Comparison of ENCODE assay signal across 8 mouse cellular contexts in genomic region chr16:30475633-30476461, GRCm38 (mm10).
A peak's percentile ranks its signal among the peaks of the same experiment; 100 is the strongest.
DNase-seq lines count a peak whose midpoint lies in the region; ATAC-seq lines count a peak whose summit lies in the region.

No protein-coding gene starts in this region.

- ATAC-seq in granulocyte monocyte progenitor cell, adult 5-6 weeks (replicated peaks; ENCODE audit: poor library complexity, severe bottlenecking): no peak

- DNase-seq in adrenal gland, postnatal 10 days: peak; percentile 10
- DNase-seq in adrenal gland, adult (ENCODE audit: inconsistent age in 2 of 2, low spot score in 1 of 2): no peak
- peak; percentile 10 for DNase-seq in urinary bladder, postnatal 14 days (ENCODE audit: low spot score)
- DNase-seq in urinary bladder, postnatal 36 days (ENCODE audit: low spot score in 2 of 2): no peak
- DNase-seq in layer of hippocampus, adult 8-10 months (ENCODE audit: low spot score in 2 of 2): peak; percentile 18 to 20
- peak; percentile 36 for DNase-seq in skeletal muscle tissue, adult 2 months (ENCODE audit: low read depth, low spot score)
- DNase-seq in right cerebral cortex, postnatal 4 days: no peak

Comparison
In these comparisons a context has a peak if more than half of its experiments do, and no peak if none do; other contexts are left out.
1. DNase-seq: peak in adrenal gland, postnatal 10 days (single experiment), urinary bladder, postnatal 14 days (single experiment), layer of hippocampus, adult 8-10 months (2 of 2) and skeletal muscle tissue, adult 2 months (single experiment); none in adrenal gland, adult (0 of 2), urinary bladder, postnatal 36 days (0 of 2) and right cerebral cortex, postnatal 4 days (single experiment).